Mouse (Mus musculus): ENCODE data around the gene Adgrl3.

Gene Adgrl3

GRCm38 (mm10) chr5:81077031-81077430 is 57.1 kb downstream of the Adgrl3 start:
- DNase-seq: no peak

DNA sequence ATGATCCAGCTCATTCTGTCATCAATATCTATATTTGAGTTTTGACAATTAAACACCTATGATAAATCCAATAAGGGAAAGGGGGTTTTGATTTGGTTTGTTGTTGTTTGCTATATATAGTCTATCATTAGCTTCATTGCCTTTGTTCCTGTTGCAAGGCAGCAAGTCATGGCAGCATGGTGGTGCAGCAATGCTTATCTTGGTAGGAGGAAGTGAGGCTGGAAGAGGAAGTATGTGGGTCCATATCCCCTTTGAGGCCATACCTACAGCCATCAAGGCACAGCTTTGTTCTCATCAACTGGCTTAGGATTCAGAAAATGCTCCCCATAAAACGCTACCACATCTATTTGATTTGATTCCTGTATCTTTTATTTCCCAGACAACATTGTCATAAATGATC is 58.1 kb downstream of the Adgrl3 start:
- DNase-seq: no peak

- no peak for DNase-seq
Observed at GRCm38 (mm10) chr5:81083698-81084360, 63.9 kb downstream of the Adgrl3 start.

DNA sequence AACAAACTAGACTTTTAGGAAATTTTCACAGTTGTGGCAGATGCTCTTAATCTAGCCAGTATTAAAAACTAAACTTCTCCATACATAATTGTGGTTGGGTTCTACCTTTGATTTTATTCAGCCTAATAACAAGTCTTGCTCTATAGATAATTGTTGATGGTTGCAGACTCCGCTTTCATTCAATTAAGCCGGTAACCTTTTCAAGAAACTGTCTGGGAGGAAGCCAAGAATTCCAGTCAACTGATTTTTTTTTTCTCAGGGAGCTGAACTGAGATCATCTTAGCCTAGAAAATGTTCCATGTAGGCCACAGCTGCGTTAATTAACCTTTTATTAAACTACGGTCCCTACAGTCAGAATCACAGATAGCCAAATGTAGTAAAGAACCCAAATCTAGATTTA is 65.2 kb downstream of the Adgrl3 start:
- DNase-seq: no peak

DNA sequence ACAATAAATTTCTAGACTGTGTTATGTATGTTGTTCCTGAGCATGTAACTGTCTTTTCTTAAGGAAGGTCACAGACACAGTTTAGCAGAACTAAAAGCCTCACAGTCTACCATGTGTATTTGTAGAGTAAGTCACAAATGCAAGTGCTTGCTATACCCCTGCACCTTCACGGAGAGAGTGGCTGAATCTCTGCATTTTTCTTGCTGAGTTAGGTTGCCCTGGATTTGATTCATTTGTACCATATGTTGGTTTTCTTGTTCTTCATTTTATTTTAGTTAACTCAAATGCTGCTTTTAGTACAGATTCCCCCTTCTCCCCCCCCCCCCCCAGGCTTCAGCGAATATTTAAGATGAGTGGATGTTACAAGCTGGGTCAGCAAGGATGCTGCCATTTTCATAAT is 68.7 kb downstream of the Adgrl3 start:
- no peak for DNase-seq

- DNase-seq: no peak
Observed at GRCm38 (mm10) chr5:81094618-81095017, 74.7 kb downstream of the Adgrl3 start.

- no peak for DNase-seq
Observed at GRCm38 (mm10) chr5:81097131-81097530, 77.2 kb downstream of the Adgrl3 start.

GRCm38 (mm10) chr5:81107431-81107830 is 87.5 kb downstream of the Adgrl3 start:
- DNase-seq: no peak

DNA sequence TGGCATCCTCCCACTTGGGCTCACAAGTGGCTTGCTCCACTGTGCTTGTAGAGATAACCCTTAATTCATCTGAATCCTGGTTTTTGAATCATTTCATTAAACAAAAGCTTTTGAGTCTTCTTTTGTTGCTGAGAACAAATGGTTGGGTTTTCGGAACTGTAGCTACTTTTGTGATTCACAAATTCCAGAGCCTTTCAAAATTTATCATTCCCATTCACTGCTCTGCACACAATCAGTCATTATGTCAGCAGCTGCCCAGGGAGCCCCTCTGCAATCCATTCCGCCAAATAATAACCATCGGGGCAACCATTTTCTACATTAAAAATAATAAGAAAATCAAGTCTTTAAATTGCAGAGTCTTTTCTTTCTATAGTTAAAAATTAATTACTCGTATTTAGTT is 104.5 kb downstream of the Adgrl3 start:
- DNase-seq: no peak

DNA sequence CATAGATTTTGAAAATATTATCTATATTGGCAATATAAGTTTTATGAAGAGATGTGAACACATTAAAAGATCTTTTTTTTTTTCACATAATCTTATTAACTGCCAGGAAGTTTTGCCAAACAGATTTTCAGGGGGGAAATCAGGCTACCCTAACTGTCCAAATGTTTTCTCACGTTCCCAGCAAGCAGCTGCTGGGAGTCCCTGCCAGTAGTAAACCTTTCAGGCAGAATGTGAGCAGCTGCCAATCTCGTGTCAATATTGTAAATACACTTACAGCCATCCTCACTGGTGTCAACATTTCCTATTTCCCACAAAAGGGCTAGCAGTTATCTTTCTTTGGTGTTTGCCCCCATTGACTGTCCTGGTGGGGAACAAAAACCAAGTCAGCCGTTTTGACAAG is 107.7 kb downstream of the Adgrl3 start:
- DNase-seq: no peak

DNA sequence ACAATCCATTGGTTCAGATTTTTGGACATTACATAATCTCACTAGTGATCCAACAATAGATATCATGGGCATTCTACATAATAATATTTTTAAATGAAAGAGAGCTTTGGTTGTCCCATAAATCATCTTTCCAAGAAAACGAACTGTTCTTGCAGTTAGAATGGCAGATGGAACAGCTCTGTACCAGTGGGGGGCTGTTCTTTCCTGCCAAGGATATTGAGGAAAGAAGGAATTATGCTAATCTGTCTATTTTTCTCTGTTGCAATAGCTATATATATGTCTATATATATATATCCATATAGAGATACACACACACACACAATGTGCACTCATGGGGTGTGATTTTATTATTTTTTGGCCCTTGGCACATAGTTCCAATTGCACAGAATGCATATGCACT is 116.5 kb downstream of the Adgrl3 start:
- DNase-seq: no peak

DNA sequence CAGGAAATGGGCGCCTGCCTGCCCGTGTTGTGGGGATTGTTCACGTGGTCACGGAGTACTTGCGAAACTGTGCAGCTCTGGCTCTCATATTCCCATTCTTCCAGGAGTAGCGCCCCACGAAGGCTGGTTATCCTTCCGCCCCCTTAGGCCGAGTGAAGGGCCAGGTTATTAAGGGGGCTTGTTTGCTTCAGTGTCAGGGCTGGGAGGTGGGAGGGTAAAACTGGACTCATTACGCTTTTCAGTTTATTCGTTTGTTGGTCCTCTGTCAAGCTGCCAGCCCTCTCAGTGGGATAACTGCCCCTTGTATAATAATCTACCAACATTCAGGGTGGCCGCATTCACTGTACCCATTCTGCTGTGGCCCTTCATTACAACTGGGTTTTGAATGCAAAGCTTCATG is 135.9 kb downstream of the Adgrl3 start:
- DNase-seq: no peak

DNA sequence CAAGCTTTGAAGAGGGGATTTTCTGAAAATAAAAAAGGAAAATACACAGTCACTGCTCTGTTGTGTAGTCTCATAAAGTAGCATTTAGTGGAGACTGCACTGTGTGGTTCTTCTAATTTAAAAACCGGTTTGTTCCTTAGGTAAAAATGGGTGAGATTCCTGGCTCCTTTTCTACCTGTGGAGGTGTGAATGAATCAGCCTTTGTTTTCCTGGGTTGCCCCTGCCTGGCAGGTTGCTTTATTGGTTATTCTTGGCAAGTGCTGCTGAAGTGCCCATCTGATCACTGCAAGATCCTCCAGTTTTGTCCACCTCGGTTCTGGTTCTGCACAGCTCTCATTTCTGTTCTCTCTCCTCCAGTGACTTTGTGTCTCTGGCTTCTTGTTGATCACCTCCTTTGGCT is 136.3 kb downstream of the Adgrl3 start:
- DNase-seq: no peak

DNA sequence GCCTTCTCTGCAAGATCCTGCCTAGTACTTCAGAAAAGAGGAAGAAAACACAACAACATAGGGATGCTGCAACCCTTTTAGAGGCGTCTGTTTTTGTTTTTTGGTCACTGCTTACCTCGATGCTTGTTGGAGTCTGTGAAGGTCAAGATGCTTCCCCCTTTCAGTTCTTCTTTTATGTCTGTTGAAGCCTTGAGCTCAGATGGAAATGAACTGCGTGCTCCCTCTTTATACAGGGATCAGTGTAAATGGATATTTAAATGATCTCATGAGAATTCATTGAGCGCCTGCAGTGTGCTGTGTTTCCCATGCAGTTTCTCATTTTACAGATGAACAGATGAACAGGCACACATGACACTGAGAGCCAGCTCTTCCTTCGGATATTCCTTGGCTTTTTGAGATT is 136.9 kb downstream of the Adgrl3 start:
- no peak for DNase-seq

GRCm38 (mm10) chr5:81159013-81159412 is 139.1 kb downstream of the Adgrl3 start:
- no peak for DNase-seq

DNA sequence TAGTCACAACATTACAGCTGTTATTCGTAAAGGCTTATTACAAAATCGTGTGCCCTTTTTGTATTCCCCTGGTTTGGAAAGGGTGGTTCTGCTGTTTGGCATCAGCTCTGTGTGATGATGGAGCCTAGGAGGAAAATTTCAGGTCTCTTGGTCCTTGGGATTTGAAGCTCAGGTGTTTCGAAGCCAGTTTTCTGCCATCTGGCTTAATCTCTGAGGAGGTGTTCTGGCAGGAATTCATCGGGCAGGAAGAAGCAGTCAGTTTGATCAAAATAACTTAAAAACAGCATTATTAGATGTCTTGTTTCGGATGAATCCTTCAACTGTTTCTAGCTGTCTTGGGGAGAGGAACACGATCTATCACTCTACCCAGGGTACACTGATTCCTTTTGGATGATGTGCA is 140.5 kb downstream of the Adgrl3 start:
- DNase-seq: no peak

DNA sequence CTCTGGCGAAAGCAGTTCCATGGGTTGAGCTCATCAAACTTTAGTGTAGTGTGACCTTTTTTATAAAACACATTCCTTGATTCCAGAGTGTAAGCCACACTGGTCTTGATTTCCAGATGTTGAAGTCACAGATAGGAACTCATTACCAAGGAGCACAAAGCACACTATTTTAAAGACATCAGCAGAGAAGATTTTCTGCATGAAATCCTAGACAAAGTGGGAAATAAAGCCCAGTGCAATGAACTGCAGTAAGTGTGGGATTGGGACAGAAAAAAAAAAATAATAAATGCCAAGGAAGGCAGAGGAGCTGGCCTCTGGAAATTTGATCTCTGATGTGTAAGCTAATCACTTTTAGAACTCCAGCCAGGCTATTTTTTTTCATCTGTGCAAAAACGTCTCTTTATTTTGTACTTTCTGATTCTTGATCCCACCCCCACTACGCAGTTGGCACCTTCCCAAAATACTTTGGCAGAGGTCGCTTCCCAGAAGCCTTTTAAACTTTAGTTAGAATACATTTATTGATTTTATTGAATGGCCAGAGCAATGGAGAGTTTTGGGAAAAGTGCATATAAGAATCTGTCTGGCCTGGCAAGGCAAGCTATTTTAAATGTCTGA is 169.0 kb downstream of the Adgrl3 start:
- no peak for DNase-seq

- no peak for DNase-seq
Observed at GRCm38 (mm10) chr5:81200354-81200753, 180.4 kb downstream of the Adgrl3 start.

DNA sequence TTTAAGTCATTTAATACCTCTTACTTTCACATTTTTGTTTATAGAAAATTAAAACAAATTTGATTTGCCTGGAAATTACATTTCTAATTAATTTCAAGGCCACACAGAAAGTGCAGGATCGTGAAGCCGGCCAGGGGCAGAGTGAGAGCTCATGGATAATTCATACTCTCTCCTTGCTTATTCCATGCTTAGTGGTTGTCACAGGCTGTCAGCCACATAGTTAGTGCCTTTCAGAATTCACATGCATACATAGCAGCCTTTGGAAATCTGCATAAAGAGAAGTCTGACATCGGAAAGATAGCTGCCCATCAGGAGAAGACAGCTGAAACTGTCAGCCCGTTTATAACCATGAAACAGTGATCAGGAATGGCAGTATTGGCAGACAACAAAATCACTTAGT is 181.9 kb downstream of the Adgrl3 start:
- DNase-seq: no peak

DNA sequence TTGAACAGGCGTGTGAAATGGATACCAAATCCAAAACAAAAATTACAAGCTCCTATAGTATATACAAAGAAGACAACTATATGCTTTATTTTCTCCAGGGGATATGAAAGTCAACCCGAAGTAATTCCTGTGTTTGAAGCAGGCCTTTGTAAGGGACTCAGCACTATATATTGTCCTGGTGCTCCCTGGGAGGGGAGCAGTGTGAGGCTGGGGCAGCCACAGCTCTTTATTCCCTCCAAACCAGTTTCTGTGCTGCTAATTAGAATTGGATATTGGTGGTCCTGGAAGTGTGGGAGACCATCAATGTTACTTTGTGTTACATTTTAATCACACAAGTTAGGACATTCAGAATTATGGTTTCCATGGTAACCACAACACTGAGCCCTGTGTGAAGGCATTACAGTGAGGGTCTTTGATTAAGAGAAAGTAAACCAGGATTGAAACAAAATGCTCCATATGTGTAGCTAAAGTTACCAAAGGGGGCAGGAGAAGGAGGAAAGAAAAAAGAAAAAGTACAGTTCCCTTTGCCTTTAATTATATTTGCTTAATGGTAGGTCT is 198.6 kb downstream of the Adgrl3 start:
- no peak for DNase-seq

DNA sequence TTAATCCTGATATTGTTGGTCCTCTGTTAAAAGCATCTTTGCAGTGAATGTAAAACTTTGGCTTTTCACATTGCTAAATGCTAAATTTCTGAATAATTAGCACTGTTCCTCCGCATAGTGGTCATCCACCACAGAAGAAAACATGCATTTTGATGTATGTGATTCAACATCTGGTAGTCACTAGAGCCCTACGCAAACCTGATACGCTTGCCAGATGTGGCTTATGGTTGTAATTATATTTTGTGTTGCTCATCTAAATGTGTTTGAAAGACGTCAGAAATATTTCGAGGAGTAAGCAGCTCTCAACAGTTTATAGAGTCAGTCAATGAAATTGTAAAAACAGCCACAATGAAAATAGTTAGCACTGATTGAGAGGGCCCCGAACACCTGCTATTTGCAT is 204.5 kb downstream of the Adgrl3 start:
- no peak for DNase-seq

- DNase-seq: no peak
Observed at GRCm38 (mm10) chr5:81225486-81225885, 205.5 kb downstream of the Adgrl3 start.

DNA sequence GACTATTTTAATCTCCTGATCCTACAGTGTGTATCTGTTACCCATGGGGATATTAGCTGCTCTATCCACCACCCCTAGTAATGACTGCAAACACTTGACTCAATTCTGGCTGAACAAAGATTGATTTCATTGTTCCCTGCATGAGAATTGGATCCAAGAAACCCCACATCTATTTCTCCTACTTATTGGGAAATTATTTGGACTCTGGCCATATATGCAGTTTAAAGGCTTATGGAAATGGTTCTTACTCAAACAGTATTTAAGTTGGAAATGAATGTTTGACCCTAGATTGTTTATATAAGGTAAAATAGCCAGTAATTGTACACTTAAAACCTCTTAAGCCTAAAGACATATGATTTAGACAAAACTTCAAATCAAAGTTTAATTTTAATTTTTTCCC is 207.3 kb downstream of the Adgrl3 start:
- no peak for DNase-seq

DNA sequence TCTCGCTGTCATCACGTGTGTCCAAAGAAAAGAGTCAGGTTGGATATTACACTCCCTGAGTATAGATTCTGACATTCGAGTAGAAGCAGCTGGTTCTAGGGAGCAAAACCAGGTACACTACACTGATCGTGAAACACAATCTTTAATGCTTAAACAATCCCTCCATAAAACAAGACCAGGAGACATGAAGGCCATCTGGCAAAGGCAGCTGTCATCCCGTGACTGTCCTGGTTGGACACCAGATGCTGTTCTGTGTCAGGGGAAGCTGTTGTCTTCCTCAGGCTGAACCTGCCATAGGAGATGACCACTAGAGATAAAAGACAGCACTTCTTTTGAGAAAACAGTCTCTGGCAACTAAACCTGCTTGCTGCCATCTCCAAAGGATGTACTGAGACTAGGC is 228.8 kb downstream of the Adgrl3 start:
- no peak for DNase-seq

DNA sequence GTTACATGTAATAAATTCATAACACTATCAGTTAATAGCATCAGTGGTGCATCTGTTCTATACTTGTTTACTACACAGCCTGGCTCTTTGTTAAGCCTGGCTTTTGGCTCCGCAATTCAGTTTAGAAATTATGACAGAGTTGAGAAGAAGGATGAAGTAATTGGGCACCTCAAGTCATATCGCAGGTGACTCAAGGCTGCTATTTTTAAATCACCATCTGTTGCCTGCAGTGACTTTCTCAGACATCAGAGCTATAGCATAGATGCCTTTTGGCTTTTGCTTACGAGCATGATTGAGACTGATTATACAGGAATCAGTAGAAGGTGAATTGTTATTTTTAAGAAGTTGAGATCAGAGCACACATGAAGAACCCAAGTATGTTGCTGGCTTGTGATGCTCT is 236.2 kb downstream of the Adgrl3 start:
- no peak for DNase-seq
